Mouse (Mus musculus) kidney, embryonic 14.5 days (tissue): ENCODE measurements around the gene Idua. TPM values are rescaled to one million over a fixed set of nuclear protein-coding genes. Genes with fewer than 3 reads are reported as not detected.

Experiments used
- ATAC-seq: fragments of 200-750 bp; cut with Nextera tagmentation; 2 replicates; pipeline ENCODE4 v1.8.0; 2017; ENCODE audit warnings: moderate number of reproducible peaks, mild to moderate bottlenecking, moderate TSS enrichment, moderate library complexity; ENCODE audit not compliant: low FRiP score, low TSS enrichment
- H3K27ac ChIP-seq: fragments of 300-500 bp; sonication (generic); 2 replicates; pipeline ENCODE4 v1.5.1; 2014; ENCODE audit warnings: low read depth, mild to moderate bottlenecking, low read length, moderate library complexity, mixed read lengths
- H3K27me3 ChIP-seq: fragments of 300-500 bp; sonication (generic); 2 replicates; pipeline ENCODE4 v1.6.1; 2014; ENCODE audit warnings: mild to moderate bottlenecking, low read length; ENCODE audit not compliant: control insufficient read depth, insufficient read depth
- H3K36me3 ChIP-seq: fragments of 300-500 bp; sonication (generic); 2 replicates; pipeline ENCODE4 v1.6.1; 2014; ENCODE audit warnings: low read length, mixed read lengths; ENCODE audit not compliant: control insufficient read depth, insufficient read depth
- H3K4me1 ChIP-seq: fragments of 300-500 bp; sonication (generic); 2 replicates; pipeline ENCODE4 v1.6.1; 2014; ENCODE audit warnings: low read length, mixed read lengths; ENCODE audit not compliant: control insufficient read depth, insufficient read depth
- H3K4me2 ChIP-seq: fragments of 300-500 bp; sonication (generic); replicated peaks from 2 replicates; pipeline ENCODE4 v1.6.1; 2014; ENCODE audit warnings: low read depth, mild to moderate bottlenecking, low read length
- H3K4me3 ChIP-seq: fragments of 300-500 bp; sonication (generic); 2 replicates; pipeline ENCODE4 v1.5.1; 2014; ENCODE audit warnings: mild to moderate bottlenecking, low read length
- H3K9ac ChIP-seq: fragments of 300-500 bp; sonication (generic); 2 replicates; pipeline ENCODE4 v1.6.1; 2014; ENCODE audit warnings: low read depth, mild to moderate bottlenecking, low read length, moderate library complexity
- H3K9me3 ChIP-seq: fragments of 300-500 bp; sonication (generic); 2 replicates; pipeline ENCODE4 v1.6.1; 2016; ENCODE audit warnings: low read length; ENCODE audit not compliant: control insufficient read depth
- WGBS: fragments of 180-500 bp; shearing (Covaris S2); extraction: QIAGEN DNeasy Blood & Tissue Kit; methylation state at CpG from one replicate; pipeline ENCODE4 v1.1.7; 2014; 5-methylcytosine and 5-hydroxymethylcytosine counted together
- polyA plus RNA-seq: library from polyadenylated mRNA; unstranded; fragments of >200 nt; fragmentation: Nextera tagmentation; extraction: Ambion mirVana; gene quantifications from 2 replicates; pipeline ENCODE4 v1.2.1, GENCODE M21; 2014

Gene Idua
- polyA plus RNA-seq, 1 experiment from 2014 or later, result 11.3 TPM

GRCm38 (mm10) chr5:108651823-108652222 is 8.3 kb upstream of the Idua start:
- WGBS, result 68% methylated on average over 1 of the region's 1 CpGs
- Histone ChIP-seq H3K27ac (no peak overlapping the region), H3K9ac (no peak overlapping the region), H3K4me2 (no peak overlapping the region), H3K36me3 (peaks cover 68% of the 10 kb centered on the region), H3K4me3 (no peak overlapping the region), H3K27me3 (no peaks in the 10 kb centered on the region), H3K4me1 (no peaks in the 10 kb centered on the region), H3K9me3 (no peaks in the 10 kb centered on the region)
- ATAC-seq, result peak; percentile 62; the same call in 1 of the 2 replicates

- Histone ChIP-seq H3K9ac (no peak overlapping the region), H3K4me2 (no peak overlapping the region), H3K4me1 (no peaks in the 10 kb centered on the region), H3K9me3 (no peaks in the 10 kb centered on the region), H3K27me3 (no peaks in the 10 kb centered on the region), H3K36me3 (peaks cover 61% of the 10 kb centered on the region), H3K4me3 (no peak overlapping the region), H3K27ac (no peak overlapping the region)
- ATAC-seq, result no peak
- 89% methylated on average over 6 of the region's 6 CpGs for WGBS
Observed at GRCm38 (mm10) chr5:108653341-108653740, 6.8 kb upstream of the Idua start.

DNA sequence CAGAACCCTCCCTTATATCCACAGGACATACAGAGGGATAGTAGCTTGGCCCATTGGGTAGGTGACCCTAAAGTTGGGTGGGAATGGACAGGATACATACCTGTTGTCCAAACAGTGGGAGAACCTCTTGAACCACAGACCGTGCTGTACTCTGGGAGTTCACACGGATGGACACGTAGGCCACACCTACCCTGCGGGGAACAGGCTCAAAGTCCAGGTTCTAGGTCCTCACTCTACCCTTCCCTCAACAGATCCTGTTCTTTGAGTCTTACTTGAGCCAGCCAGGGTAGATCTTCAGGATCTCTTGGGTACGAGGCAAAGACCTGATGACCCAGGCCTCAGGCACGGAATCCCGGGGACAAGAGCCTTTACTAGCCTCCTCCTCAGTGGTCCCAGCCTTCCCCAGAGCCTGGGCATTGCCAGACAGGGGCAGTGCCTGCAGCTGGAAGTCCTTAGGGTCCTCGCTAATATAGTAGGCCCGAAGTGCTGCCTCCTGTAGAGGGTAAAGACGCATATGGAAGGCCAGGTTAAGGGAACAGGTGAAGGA is 5.6 kb upstream of the Idua start:
- WGBS, result 90% methylated on average over 10 of the region's 10 CpGs
- H3K36me3 ChIP-seq, result peaks cover 57% of the 10 kb centered on the region
- no peak for ATAC-seq

DNA sequence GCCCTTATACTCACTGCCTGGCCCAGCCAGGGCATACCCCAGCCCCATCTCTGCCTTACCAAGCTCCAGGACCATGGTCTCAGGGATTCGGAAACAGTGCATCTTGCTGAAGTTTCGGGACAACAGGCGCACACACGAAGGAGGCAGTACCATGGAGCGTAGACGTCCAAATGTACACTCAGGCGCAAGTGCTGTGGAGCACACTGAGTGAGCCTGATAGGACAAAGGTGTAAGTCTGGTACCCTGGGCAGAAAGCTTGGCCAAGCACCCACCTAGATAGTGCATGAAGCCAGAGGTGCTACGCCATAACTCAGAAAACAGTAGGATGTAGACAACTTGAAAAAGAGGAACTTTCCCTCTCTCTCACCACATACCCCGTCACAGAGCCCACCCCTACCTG is 4.8 kb upstream of the Idua start:
- Histone ChIP-seq H3K4me2 (no peak overlapping the region), H3K27ac (no peak overlapping the region), H3K36me3 (peaks cover 54% of the 10 kb centered on the region), H3K4me3 (no peak overlapping the region), H3K9me3 (no peaks in the 10 kb centered on the region), H3K27me3 (no peaks in the 10 kb centered on the region), H3K4me1 (peaks cover 13% of the 10 kb centered on the region), H3K9ac (no peak overlapping the region)
- 97% methylated on average over 9 of the region's 9 CpGs for WGBS
- no peak for ATAC-seq

More for the DNA sequence above, 5.6 kb upstream of the Idua start:
- Histone ChIP-seq H3K9me3 (no peaks in the 10 kb centered on the region), H3K4me1 (peaks cover 6% of the 10 kb centered on the region; the same call in 1 of the 2 replicates), H3K27me3 (no peaks in the 10 kb centered on the region), H3K27ac (no peak overlapping the region), H3K9ac (no peak overlapping the region), H3K4me3 (no peak overlapping the region), H3K4me2 (no peak overlapping the region)

DNA sequence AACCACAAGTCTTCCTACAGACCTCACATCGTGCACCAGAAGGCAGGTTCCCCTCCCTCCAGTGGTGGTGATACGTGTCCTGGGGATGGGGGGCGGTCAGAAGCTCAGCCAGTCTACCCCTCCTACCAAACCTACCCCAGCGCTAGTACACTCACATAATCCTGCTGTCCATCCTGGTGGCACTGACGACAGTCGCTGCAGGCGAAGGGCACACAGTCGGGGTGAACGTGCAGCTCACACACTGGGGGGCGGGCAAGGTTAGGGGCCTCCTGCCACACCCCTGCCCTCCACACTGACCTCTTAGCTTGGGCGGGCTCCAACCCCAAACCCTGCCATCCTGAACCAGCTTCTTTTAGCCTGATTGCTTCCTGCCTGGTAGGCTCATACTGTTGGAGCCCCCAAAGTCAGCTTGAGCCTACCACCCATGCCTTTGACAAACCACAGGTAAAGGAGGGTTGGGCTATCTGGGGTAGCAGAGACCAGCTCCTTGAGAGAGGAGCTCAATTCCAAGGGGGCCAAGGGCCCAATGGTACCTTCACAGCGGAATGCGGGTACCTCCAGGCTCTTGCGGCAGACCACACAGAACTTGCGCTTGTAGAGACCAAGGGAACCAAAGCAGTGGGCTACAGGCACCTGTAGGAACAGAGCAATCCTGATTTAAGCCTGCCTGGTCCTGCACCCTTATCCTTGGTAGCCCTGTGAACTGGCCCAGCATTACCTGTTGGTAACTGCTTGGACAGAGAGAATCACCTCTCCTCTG is 4.1 kb upstream of the Idua start:
- 95% methylated on average over 15 of the region's 15 CpGs for WGBS
- no peak for ATAC-seq
- Histone ChIP-seq H3K9ac (no peak overlapping the region), H3K4me2 (no peak overlapping the region), H3K9me3 (no peaks in the 10 kb centered on the region), H3K36me3 (peaks cover 54% of the 10 kb centered on the region), H3K4me1 (peaks cover 13% of the 10 kb centered on the region), H3K4me3 (no peak overlapping the region), H3K27ac (no peak overlapping the region), H3K27me3 (no peaks in the 10 kb centered on the region)

DNA sequence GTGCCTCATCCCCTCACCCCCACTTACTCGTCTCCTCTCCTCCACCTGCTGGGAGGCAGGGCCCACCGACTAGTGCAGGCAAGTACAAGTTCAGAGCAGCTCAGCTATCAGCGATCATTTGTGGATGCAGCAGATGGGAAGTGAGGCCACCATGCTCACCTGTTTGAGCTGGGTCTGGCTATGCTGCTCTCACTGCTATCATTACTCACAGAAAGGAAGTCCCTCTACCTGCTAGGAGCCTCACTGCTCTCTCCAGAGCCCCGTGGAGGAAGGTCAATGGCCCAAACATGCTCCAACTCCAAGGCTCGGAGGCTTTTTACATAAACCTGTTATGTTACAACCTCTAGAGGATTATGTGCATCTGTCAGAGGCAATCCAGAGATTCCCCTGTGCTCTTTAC is 2.7 kb upstream of the Idua start:
- no peak overlapping the region for H3K4me2 ChIP-seq
- 83% methylated on average over 5 of the region's 5 CpGs for WGBS
- H3K9me3 ChIP-seq, result no peaks in the 10 kb centered on the region
- H3K36me3 ChIP-seq, result peaks cover 44% of the 10 kb centered on the region
- H3K4me1 ChIP-seq, result peaks cover 13% of the 10 kb centered on the region
- H3K4me3 ChIP-seq, result no peak overlapping the region
- H3K9ac ChIP-seq, result no peak overlapping the region
- no peak for ATAC-seq
- H3K27me3 ChIP-seq, result no peaks in the 10 kb centered on the region
- no peak overlapping the region for H3K27ac ChIP-seq

DNA sequence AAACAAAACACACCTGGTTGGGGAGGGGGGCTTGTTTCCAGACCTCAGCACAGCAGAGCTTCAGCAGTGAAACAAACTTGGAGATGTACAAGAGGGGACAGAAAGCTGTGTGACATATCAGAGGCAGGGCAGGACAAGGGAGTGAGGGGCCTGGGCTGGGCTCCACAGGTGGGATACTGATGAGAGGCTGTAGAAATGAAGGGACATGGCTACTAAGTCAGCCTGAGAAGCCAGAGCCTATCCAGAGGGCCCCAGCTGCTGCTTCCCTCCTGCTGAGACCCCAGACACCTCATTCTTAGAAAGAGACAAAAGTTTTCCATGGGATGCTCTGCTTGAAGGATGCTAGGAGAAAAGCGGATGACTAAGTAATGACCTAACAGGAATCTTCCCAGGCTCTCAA is 1.5 kb upstream of the Idua start:
- WGBS, result 93% methylated on average over 1 of the region's 1 CpGs
- peaks cover 33% of the 10 kb centered on the region for H3K36me3 ChIP-seq
- H3K4me2 ChIP-seq, result no peak overlapping the region
- ATAC-seq, result no peak
- no peak overlapping the region for H3K27ac ChIP-seq
- no peak overlapping the region for H3K9ac ChIP-seq
- H3K4me1 ChIP-seq, result peaks cover 13% of the 10 kb centered on the region
- H3K27me3 ChIP-seq, result no peaks in the 10 kb centered on the region
- no peak overlapping the region for H3K4me3 ChIP-seq
- no peaks in the 10 kb centered on the region for H3K9me3 ChIP-seq

DNA sequence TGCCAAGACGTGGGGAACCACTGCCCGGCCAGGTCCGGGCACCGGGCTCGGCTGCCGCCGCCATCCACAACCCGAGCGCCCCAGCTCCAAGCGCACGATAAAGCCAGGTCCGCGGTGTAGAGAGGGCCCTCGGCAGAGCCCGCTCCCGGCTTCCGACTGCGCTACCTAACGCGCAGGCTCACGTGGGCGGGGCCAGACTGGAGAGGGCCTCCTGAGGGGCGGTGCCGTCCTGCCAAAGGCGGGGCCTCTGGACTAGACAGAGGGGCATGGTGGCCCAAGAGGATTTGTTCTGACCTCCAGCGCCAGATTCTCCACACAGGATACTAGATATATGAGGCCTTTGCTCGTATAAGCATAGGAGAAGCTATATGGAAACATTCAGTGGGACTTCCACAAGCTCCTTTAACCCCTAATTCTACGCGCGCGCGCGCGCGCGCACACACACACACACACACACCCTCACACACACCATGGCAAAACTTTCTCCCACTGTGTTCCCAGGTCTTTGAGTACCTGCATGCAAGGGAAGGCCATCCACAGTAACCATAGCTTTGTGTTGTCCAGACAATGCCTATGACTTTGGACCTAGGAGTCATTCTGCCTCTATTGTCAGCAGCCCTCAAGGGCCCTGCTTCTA is 619 bp downstream of the Idua start:
- Histone ChIP-seq H3K27me3 (no peaks in the 10 kb centered on the region), H3K4me3 (peak overlapping the region; percentile 71), H3K27ac (no peak overlapping the region), H3K36me3 (peaks cover 12% of the 10 kb centered on the region), H3K9ac (peak overlapping the region; percentile 78), H3K9me3 (no peaks in the 10 kb centered on the region), H3K4me1 (peaks cover 13% of the 10 kb centered on the region), H3K4me2 (peak overlapping the region; percentile 92)
- 13% methylated on average over 36 of the region's 36 CpGs for WGBS
- ATAC-seq, result peak; percentile 100

DNA sequence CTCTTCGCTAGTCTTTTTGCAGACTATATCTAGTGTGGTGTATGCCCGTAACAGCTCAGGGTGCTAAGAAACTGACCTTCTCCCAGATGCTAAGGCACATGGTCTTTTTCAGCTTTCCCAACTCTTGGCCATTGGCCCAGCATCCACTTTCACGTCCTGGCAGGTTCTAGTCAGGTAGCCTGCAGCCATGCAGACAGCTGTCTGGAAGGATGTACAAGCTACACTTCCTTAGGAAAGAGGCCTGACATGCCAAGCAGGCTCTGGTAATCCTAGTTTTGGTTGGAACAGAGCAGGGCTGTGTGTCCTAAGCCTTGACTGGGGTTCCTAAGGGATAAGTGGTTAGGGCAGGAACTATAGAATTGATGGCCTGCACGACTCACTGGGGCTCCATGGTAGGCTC is 2.6 kb downstream of the Idua start:
- Histone ChIP-seq H3K4me3 (no peak overlapping the region), H3K27me3 (peaks cover 3% of the 10 kb centered on the region; the same call in 1 of the 2 replicates), H3K36me3 (no peaks in the 10 kb centered on the region), H3K9ac (no peak overlapping the region), H3K4me2 (no peak overlapping the region), H3K9me3 (no peaks in the 10 kb centered on the region), H3K27ac (no peak overlapping the region), H3K4me1 (peaks cover 13% of the 10 kb centered on the region)
- WGBS, result 90% methylated on average over 4 of the region's 4 CpGs
- no peak for ATAC-seq
